Mouse (Mus musculus) forebrain, embryonic 12.5 days (tissue): ENCODE measurements at regions not wholly inside any gene's neighbourhood (a gene's known extent, or its start where the extent isn't known, plus 50 kb on each side); places are given as distances from the start of the nearest gene placed in this dataset.

ENCODE experiments used
- ATAC-seq: fragments of 200-750 bp; cut with Nextera tagmentation; 2 replicates; pipeline ENCODE4 v1.8.0; 2017; ENCODE audit warnings: moderate TSS enrichment; ENCODE audit not compliant: low FRiP score
- H3K27ac ChIP-seq: fragments of 300-500 bp; sonication (generic); 2 replicates; pipeline ENCODE4 v1.5.1; 2016; ENCODE audit warnings: mild to moderate bottlenecking
- H3K27me3 ChIP-seq: fragments of 300-500 bp; sonication (generic); 2 replicates; pipeline ENCODE4 v1.6.1; 2016; ENCODE audit warnings: mild to moderate bottlenecking
- H3K36me3 ChIP-seq: fragments of 300-500 bp; sonication (generic); replicated peaks from 2 replicates; pipeline ENCODE4 v1.6.1; 2016; ENCODE audit warnings: mild to moderate bottlenecking
- H3K4me1 ChIP-seq: fragments of 300-500 bp; sonication (generic); 2 replicates; pipeline ENCODE4 v1.6.1; 2016
- H3K4me2 ChIP-seq: fragments of 300-500 bp; sonication (generic); 2 replicates; pipeline ENCODE4 v1.6.1; 2016; ENCODE audit warnings: mild to moderate bottlenecking, moderate library complexity
- H3K4me3 ChIP-seq: fragments of 300-500 bp; sonication (generic); replicated peaks from 2 replicates; pipeline ENCODE4 v1.5.1; 2016; ENCODE audit warnings: mild to moderate bottlenecking
- H3K9ac ChIP-seq: fragments of 300-500 bp; sonication (generic); 2 replicates; pipeline ENCODE4 v1.6.1; 2016; ENCODE audit warnings: mild to moderate bottlenecking
- H3K9me3 ChIP-seq: fragments of 300-500 bp; sonication (generic); 2 replicates; pipeline ENCODE4 v1.6.1; 2016
- WGBS: fragments of 180-500 bp; shearing (Covaris S2); methylation state at CpG from one replicate; pipeline ENCODE4 v1.1.7; 2016; 5-methylcytosine and 5-hydroxymethylcytosine counted together

DNA sequence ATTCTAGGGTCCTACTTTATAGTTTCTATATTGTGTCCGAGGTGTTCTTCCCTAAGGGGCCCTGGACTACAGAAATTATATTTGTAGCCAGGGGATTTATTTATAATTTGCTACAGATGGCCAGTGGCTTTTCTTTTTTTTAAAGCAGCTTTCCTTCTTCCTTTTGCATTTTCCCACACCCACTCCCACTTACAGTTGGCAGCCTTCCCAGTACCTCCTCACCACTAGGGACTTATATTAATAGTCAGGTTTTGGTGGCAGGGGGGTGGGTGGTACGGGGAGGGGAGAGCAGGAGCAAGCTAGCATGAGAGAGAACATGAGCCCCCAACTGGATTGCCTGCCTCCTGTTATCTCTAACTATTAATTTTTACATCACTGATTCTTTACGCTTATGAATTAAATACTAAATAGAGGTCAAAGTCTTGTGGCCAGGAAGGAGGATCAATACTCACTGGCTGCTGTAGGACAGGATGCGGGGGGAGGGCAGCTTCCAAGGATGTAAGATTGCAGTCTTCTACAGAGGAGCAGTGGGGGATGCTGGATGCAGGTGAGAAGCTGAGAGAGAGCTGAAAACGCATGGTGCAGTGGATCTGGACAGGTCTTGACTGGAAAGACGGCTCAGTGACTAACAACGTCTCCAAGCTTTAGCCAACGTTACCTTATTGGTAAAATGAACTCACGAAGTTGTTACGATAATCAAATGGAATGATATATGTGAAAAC lies 202.6 kb downstream of the Kcnrg start:
- H3K36me3 ChIP-seq = no peaks in the 10 kb centered on the region
- H3K4me3 ChIP-seq = no peak overlapping the region
- no peak overlapping the region for H3K4me2 ChIP-seq
- peaks cover 6% of the 10 kb centered on the region; the same call in 1 of the 2 replicates for H3K4me1 ChIP-seq
- H3K9me3 ChIP-seq = no peaks in the 10 kb centered on the region
- WGBS = 83% methylated on average over 10 of the region's 10 CpGs
- H3K27me3 ChIP-seq = no peaks in the 10 kb centered on the region
- no peak for ATAC-seq
- H3K9ac ChIP-seq = no peak overlapping the region
- H3K27ac ChIP-seq = no peak overlapping the region

DNA sequence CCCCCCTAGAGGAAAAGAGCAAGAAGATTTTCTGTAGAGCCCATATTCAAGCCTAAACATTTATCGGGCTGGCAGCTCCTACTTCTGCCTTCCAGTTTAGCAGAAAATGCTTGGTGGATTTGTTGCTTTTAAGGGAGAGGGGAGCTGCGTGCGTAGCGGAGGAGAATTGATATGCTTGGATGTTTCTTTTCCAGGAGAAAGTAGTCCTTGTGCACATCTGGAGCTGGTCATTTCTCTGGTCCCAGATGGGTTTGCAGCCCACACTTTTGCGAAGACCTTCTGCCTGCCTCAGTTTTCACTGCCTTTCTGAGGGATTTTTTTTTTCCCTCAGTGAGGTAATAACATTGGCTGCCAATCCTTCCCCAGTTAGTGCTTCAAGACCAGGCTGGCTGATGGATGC lies 203.6 kb downstream of the Kcnrg start:
- no peak for ATAC-seq
- H3K27ac ChIP-seq = no peak overlapping the region
- H3K27me3 ChIP-seq = no peaks in the 10 kb centered on the region
- no peak overlapping the region for H3K4me2 ChIP-seq
- no peaks in the 10 kb centered on the region for H3K9me3 ChIP-seq
- H3K36me3 ChIP-seq = no peaks in the 10 kb centered on the region
- H3K4me3 ChIP-seq = no peak overlapping the region
- no peak overlapping the region for H3K9ac ChIP-seq
- H3K4me1 ChIP-seq = peaks cover 6% of the 10 kb centered on the region; the same call in 1 of the 2 replicates
- 86% methylated on average over 5 of the region's 5 CpGs for WGBS

DNA sequence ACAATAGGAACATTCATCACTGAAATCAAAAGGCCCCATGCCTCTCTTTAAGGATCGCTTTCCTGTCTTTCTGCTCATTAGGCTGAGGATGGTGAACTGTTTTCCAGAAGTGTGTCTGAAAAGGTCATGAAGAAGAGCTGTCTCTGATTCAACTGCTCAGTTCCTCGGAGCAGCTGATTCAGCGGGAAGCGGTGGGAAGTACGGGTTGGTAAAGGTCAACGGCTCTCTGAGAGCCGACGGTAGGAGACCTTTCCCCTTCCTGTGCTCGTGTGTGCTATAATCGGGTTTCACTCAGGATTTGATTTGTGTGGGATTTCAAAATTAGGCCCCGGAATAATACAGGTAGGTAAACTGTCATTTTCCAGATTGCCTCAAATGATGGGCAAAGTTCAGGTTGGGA lies 210.5 kb downstream of the Kcnrg start:
- no peak overlapping the region for H3K4me3 ChIP-seq
- H3K27me3 ChIP-seq = no peaks in the 10 kb centered on the region
- no peak overlapping the region for H3K9ac ChIP-seq
- no peak overlapping the region for H3K27ac ChIP-seq
- H3K9me3 ChIP-seq = no peaks in the 10 kb centered on the region
- no peaks in the 10 kb centered on the region for H3K4me1 ChIP-seq
- ATAC-seq = no peak
- H3K36me3 ChIP-seq = no peaks in the 10 kb centered on the region
- 71% methylated on average over 11 of the region's 11 CpGs for WGBS
- no peak overlapping the region for H3K4me2 ChIP-seq

DNA sequence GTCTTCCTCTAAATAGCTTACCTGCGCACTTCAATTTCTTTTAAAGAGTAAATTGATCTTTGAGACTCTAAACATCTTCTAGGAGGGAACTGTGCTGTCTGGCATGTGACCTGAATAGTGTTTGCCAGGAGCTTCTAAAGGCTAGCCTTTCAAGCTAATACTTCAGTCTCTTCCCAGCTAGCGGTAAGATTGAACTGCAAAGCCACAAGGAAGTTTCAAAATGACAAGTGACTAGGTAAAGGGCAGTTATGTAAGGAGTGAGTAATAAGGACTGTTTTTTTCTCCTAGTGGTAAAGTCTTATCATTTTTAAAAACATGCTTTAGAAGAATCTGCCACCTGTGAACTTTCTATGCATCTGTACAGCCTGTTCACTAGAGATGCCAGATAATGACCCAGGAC lies 211.1 kb downstream of the Kcnrg start:
- ATAC-seq = no peak
- Histone ChIP-seq H3K4me1 (no peaks in the 10 kb centered on the region), H3K27ac (no peak overlapping the region), H3K36me3 (no peaks in the 10 kb centered on the region), H3K9ac (no peak overlapping the region), H3K27me3 (no peaks in the 10 kb centered on the region), H3K4me3 (no peak overlapping the region), H3K4me2 (no peak overlapping the region), H3K9me3 (no peaks in the 10 kb centered on the region)
- 95% methylated on average over 2 of the region's 2 CpGs for WGBS

DNA sequence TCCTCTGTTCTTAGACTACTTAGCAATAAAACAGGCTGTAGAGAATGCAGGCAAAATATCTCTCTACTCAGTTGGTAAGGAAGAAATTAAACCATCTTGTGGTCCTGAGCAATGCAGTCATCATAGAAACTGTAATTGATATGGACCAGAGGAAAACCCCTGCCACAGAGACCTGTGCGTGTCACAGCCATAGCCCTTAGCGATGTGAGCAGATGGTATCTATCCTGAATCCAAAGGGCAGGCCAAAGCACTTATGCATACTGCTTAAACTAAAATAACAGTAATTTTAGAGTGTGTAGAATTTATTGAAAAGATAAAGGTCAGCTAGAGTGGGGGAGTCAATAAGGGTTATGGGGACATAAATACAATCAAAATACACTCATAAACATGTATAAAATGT lies 212.0 kb downstream of the Kcnrg start:
- H3K36me3 ChIP-seq = no peaks in the 10 kb centered on the region
- no peak overlapping the region for H3K4me3 ChIP-seq
- H3K27ac ChIP-seq = no peak overlapping the region
- H3K4me2 ChIP-seq = no peak overlapping the region
- WGBS = 91% methylated on average over 2 of the region's 2 CpGs
- H3K27me3 ChIP-seq = no peaks in the 10 kb centered on the region
- no peak overlapping the region for H3K9ac ChIP-seq
- ATAC-seq = no peak
- H3K9me3 ChIP-seq = no peaks in the 10 kb centered on the region
- no peaks in the 10 kb centered on the region for H3K4me1 ChIP-seq

DNA sequence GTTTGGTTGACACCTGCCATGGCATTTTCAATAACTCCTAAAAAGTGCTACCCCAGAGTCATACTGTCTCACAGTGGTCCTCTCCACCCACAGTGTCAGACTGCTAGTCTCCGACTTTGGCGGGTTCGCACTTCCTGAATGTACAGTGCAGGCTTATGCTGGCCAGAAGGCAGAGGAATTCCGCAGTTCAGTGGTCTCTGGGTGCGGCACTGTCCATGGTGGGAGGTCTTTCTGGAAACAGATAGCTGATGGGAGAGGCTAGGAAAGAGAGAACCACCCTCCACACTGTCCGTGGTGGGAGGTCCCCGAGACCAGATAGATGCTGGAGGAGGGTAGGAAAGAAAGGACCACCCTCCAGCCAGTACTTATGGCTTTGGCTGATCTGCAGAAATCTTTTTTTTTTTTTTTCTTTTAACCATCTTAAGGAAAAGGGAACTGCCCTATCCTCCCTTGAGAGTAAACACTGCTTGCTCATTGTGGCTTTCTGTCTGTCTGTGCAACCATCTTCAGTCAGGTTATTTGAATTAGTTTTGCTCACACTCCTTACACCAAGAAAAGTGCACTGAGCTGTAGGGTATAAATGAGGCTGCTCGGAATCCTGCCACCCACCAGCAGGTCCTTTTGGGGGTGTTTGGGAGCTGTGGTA lies 227.2 kb downstream of the Kcnrg start:
- no peak for ATAC-seq
- H3K9ac ChIP-seq = no peak overlapping the region
- no peaks in the 10 kb centered on the region for H3K27me3 ChIP-seq
- H3K4me1 ChIP-seq = 0 out of 2 replicates have a peak, but pooled peaks cover 4% of the 10 kb centered on the region
- H3K27ac ChIP-seq = no peak overlapping the region
- no peaks in the 10 kb centered on the region for H3K36me3 ChIP-seq
- H3K4me3 ChIP-seq = no peak overlapping the region
- no peak overlapping the region for H3K4me2 ChIP-seq
- H3K9me3 ChIP-seq = no peaks in the 10 kb centered on the region
- WGBS = 79% methylated on average over 8 of the region's 8 CpGs

DNA sequence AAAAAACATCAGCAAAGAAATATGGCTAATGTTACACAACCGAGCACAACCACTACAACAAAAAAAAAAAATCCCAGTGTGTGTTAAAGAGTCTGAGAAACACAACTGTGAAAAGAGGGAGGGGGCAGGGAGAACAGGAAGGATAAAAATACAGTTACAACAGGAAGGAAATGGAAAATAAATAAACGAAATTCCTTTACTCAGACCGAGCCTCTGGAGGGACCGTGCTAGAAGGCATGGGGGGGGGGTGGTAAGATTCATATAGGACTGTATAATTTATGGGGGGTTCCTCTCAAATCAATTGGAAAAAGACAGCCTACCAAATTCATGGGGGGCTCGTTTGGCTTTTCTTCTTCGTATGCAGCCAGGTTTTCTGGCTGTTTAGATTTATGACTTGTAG lies 228.5 kb downstream of the Kcnrg start:
- Histone ChIP-seq H3K9me3 (no peaks in the 10 kb centered on the region), H3K9ac (no peak overlapping the region), H3K27ac (no peak overlapping the region), H3K4me1 (no peaks in the 10 kb centered on the region), H3K27me3 (no peaks in the 10 kb centered on the region), H3K4me2 (no peak overlapping the region), H3K4me3 (no peak overlapping the region), H3K36me3 (no peaks in the 10 kb centered on the region)
- WGBS = 85% methylated on average over 6 of the region's 6 CpGs
- ATAC-seq = no peak

DNA sequence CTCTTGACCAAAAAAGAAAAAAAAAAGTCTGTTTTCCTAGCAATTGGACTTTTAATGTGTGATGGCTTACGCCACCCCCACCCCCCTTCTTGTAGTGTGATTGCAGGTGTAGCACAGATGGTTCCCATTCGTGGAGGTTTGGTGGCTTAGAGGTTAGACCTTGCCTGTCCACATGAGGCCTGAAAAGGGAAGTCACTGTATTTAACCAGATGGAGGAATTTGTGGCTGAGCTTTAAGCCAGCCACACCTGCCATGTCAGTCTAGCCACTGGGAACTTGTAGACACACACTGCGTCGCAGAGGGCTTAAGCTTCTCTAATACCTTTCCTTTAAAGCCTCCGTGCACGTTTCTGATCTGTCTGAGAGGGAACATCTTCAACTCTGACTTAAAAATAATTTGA lies 229.0 kb downstream of the Kcnrg start:
- H3K4me3 ChIP-seq = no peak overlapping the region
- H3K27me3 ChIP-seq = no peaks in the 10 kb centered on the region
- WGBS = 82% methylated on average over 6 of the region's 6 CpGs
- no peaks in the 10 kb centered on the region for H3K36me3 ChIP-seq
- H3K4me1 ChIP-seq = no peaks in the 10 kb centered on the region
- no peak overlapping the region for H3K9ac ChIP-seq
- no peak for ATAC-seq
- no peak overlapping the region for H3K4me2 ChIP-seq
- no peak overlapping the region for H3K27ac ChIP-seq
- no peaks in the 10 kb centered on the region for H3K9me3 ChIP-seq

DNA sequence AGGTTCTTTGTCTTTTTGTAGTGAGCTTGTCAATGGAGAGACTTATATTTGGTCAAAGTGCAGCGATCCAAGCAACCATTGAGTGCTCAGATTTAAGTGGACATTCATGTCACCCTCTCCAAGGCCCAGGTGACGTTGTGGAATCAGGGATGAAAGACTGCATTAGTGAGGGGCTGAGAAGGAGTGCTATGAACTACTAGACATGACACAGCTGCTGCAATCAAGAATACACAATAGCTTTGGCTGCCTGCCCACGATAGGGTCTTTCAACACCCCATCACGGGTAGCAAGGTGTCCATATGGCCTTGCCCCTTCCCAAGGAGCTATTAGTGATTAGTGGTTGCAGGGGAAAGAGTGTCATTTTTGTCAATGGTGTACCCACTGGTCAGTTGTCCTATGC lies 229.7 kb downstream of the Kcnrg start:
- Histone ChIP-seq H3K4me3 (no peak overlapping the region), H3K4me1 (no peaks in the 10 kb centered on the region), H3K4me2 (no peak overlapping the region), H3K36me3 (no peaks in the 10 kb centered on the region), H3K27me3 (no peaks in the 10 kb centered on the region), H3K27ac (no peak overlapping the region), H3K9ac (no peak overlapping the region), H3K9me3 (no peaks in the 10 kb centered on the region)
- ATAC-seq = no peak
- WGBS = 52% methylated on average over 4 of the region's 4 CpGs

DNA sequence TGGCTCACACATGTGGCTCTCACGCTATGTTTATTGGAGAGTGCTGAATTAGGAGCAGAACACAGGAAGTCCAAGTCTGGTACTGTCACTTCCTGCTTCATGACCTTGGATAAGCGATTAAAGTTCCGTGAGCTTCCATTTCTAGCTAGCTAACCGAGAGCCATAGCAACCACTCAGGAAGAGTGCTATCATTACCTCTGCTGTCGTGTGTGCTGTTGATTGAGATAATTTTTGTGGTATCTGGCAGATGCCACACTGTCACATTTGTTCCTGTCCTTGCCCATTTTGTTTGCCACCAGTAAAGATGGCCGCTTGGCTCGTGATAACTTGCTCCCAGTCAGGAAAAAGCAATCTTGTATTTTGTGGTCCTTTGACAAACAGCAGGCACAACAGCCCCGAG lies 230.6 kb downstream of the Kcnrg start:
- no peak for ATAC-seq
- H3K36me3 ChIP-seq = no peaks in the 10 kb centered on the region
- H3K27ac ChIP-seq = no peak overlapping the region
- H3K9me3 ChIP-seq = no peaks in the 10 kb centered on the region
- H3K9ac ChIP-seq = no peak overlapping the region
- H3K27me3 ChIP-seq = no peaks in the 10 kb centered on the region
- no peaks in the 10 kb centered on the region for H3K4me1 ChIP-seq
- 86% methylated on average over 8 of the region's 8 CpGs for WGBS
- no peak overlapping the region for H3K4me3 ChIP-seq
- H3K4me2 ChIP-seq = no peak overlapping the region

DNA sequence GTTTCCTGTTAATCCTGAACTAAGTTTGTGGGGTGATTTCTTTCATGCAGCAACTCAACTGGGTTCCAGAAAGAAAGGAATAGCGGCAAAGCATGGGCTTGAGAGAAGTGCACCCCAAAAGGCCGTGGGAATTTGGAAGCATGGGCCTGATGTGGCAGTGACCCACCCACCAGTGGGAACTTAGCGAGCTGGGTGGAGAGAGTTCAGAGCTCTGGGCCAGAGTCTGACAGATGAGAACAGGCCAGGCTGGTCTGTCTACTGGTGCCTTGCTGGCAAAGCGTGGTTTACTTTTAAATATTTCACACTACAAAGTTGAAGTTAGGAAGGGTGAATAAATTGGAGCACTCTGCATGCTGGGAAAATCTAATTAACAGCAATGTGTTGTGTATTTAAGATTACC lies 235.2 kb downstream of the Kcnrg start:
- WGBS = 91% methylated on average over 4 of the region's 4 CpGs

DNA sequence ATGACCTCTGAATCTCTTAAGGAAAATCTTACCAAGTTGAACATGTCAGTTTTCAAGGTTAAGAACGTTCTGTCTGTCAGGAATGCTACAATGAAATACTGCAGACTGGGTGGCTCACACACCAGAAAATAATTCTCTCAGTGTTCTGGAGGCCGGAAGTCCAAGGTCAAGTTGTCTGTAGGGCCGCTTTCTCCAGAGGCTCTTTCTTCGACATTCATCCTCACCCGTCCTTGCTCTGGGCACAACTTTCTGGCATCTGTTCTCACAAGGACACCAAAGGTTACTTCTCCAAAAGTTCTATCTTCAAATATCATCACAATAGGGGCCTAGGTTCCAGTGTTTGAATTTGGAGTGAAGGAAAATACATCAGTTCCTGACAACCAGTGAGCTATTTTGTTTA lies 239.2 kb downstream of the Kcnrg start:
- Histone ChIP-seq H3K9ac (no peak overlapping the region), H3K27me3 (no peaks in the 10 kb centered on the region), H3K9me3 (no peaks in the 10 kb centered on the region), H3K36me3 (no peaks in the 10 kb centered on the region), H3K27ac (no peak overlapping the region), H3K4me3 (no peak overlapping the region), H3K4me1 (no peaks in the 10 kb centered on the region), H3K4me2 (no peak overlapping the region)
- WGBS = 93% methylated on average over 5 of the region's 5 CpGs
- ATAC-seq = no peak

More for the DNA sequence above, 235.2 kb downstream of the Kcnrg start:
- Histone ChIP-seq H3K36me3 (no peaks in the 10 kb centered on the region), H3K4me2 (no peak overlapping the region), H3K4me3 (no peak overlapping the region), H3K9ac (no peak overlapping the region), H3K27ac (no peak overlapping the region), H3K9me3 (no peaks in the 10 kb centered on the region), H3K27me3 (no peaks in the 10 kb centered on the region), H3K4me1 (no peaks in the 10 kb centered on the region)
- ATAC-seq = no peak

DNA sequence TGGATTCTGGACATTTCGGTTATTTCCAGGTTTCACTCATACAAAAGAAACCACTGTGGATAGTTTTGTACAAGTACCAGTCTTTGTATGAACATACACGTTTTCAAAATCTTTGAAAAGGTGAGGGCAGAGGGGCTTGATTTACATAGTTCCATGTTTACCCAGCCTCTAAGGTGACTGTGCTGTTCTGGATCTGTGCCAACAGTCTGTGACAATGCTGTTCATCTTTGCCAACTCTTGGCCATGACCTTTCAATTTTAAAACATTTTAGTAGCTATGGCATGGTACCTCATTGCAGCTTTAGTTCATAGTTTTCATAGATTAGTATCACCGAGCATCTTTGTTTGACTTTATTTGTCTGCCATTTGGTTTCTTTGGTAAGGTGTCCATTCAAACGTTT lies 243.0 kb downstream of the Kcnrg start:
- Histone ChIP-seq H3K4me3 (no peak overlapping the region), H3K36me3 (no peaks in the 10 kb centered on the region), H3K9me3 (no peaks in the 10 kb centered on the region), H3K4me1 (no peaks in the 10 kb centered on the region), H3K27ac (no peak overlapping the region), H3K9ac (no peak overlapping the region), H3K27me3 (no peaks in the 10 kb centered on the region), H3K4me2 (no peak overlapping the region)
- no peak for ATAC-seq
- 82% methylated on average over 4 of the region's 4 CpGs for WGBS
